Mouse (Mus musculus) intestine, postnatal 0 days (tissue): ENCODE results near the gene Ggcx. TPM values are rescaled to one million over a fixed set of nuclear protein-coding genes. Genes with fewer than 3 reads are reported as not detected.
A peak's percentile ranks its signal among the peaks of the same experiment; 100 is the strongest.

Source experiments
- ATAC-seq: fragments of 200-750 bp; cut with Nextera tagmentation; 2 replicates; pipeline ENCODE4 v1.8.0; 2017; ENCODE audit warnings: mild to moderate bottlenecking, moderate TSS enrichment, moderate library complexity
- H3K27ac ChIP-seq: fragments of 300-500 bp; sonication (generic); 2 replicates; pipeline ENCODE4 v1.5.1; 2014; ENCODE audit warnings: mild to moderate bottlenecking, low read depth, low read length, moderate library complexity
- H3K27me3 ChIP-seq: fragments of 300-500 bp; sonication (generic); replicated peaks from 2 replicates; pipeline ENCODE4 v1.6.1; 2014; ENCODE audit warnings: low read length, mixed read lengths; ENCODE audit not compliant: control insufficient read depth, insufficient read depth
- H3K36me3 ChIP-seq: fragments of 300-500 bp; sonication (generic); 2 replicates; pipeline ENCODE4 v1.6.1; 2014; ENCODE audit warnings: mild to moderate bottlenecking, moderate library complexity; ENCODE audit not compliant: control insufficient read depth, insufficient read depth
- H3K4me1 ChIP-seq: fragments of 300-500 bp; sonication (generic); replicated peaks from 2 replicates; pipeline ENCODE4 v1.6.1; 2014; ENCODE audit warnings: antibody characterized with exemption, low read length, mixed read lengths; ENCODE audit not compliant: control insufficient read depth, insufficient read depth
- H3K4me2 ChIP-seq: fragments of 300-500 bp; sonication (generic); replicated peaks from 2 replicates; pipeline ENCODE4 v1.6.1; 2014; ENCODE audit warnings: low read depth, mild to moderate bottlenecking, moderate library complexity
- H3K4me3 ChIP-seq: fragments of 300-500 bp; sonication (generic); 2 replicates; pipeline ENCODE4 v1.5.1; 2014; ENCODE audit warnings: low read depth, low read length
- H3K9ac ChIP-seq: fragments of 300-500 bp; sonication (generic); 2 replicates; pipeline ENCODE4 v1.6.1; 2014; ENCODE audit warnings: mild to moderate bottlenecking, low read depth, low read length
- H3K9me3 ChIP-seq: fragments of 300-500 bp; sonication (generic); 2 replicates; pipeline ENCODE4 v1.6.1; 2016; ENCODE audit warnings: mixed run types; ENCODE audit not compliant: control insufficient read depth
- CTCF ChIP-seq: sonication (generic); IDR thresholded peaks from 2 replicates; pipeline ENCODE4 v1.5.1; 2016; ENCODE audit warnings: low read depth, mild to moderate bottlenecking, control low read depth, antibody characterized with exemption, moderate library complexity
- WGBS: fragments of 180-500 bp; shearing (Covaris S2); extraction: QIAGEN DNeasy Blood & Tissue Kit; methylation state at CpG from one replicate; pipeline ENCODE4 v1.1.7; 2014; 5-methylcytosine and 5-hydroxymethylcytosine counted together
- polyA plus RNA-seq: library from polyadenylated mRNA; unstranded; fragments of >200 nt; fragmentation: Nextera tagmentation; extraction: Ambion mirVana; gene quantifications from 2 replicates; pipeline ENCODE4 v1.2.1, GENCODE M21; 2015

Gene Ggcx
- polyA plus RNA-seq = 6.2 and 6.8 TPM in 2 replicates

DNA sequence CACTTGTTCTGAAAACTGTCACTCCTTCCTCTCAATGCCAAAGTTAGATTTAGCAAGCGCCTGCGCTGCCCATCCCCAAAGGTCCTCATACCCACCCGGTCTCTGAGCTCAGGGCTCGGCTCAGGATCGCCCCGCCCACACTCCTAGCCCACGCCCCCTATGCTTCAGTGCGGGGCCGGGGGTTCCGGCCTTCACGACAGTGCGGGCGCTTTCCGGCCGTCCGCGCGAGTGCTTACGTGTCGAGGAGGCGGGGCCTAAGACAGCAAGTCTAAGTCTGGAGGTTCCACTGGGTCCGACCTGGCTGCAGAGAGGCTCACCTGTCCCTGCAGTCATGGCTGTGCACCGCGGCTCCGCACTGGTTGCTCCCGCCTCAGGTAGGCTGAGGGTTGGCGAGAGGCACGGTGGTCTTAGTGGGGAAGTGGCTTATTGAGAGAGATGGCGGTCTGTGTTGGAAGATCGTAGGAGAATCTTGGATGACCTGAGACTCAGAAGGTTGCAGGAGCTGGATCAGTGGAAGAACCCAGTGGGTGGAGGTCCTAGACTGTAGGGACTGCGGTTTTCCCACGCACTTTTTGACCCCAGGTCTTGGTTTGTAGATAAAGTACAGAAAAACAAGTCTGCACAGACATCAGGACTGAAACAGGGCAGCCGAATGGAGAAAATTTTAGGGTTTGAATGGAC lies at the start of gene Ggcx:
Gene Ggcx (plus strand): TSS at position 233 of the 681 bp plus-strand sequence.
- peak within 1 kb of the TSS; percentile 77 for H3K4me2 ChIP-seq
- H3K9ac ChIP-seq = peak within 1 kb of the TSS; percentile 79
- WGBS = 1% methylated on average over 33 of the region's 33 CpGs
- ATAC-seq = peak; percentile 96
- peak within 1 kb of the TSS; percentile 60; the same call in 1 of the 2 replicates for H3K27ac ChIP-seq
- no peaks in the 10 kb centered on the region for H3K9me3 ChIP-seq
- H3K36me3 ChIP-seq = peaks cover 15% of the 10 kb centered on the region
- H3K4me3 ChIP-seq = peak within 1 kb of the TSS; percentile 78
- peak; percentile 33; the same call in 1 of the 2 replicates for TF ChIP-seq CTCF
- peaks cover 7% of the 10 kb centered on the region; the same call in 1 of the 2 replicates for H3K4me1 ChIP-seq
- no peaks in the 10 kb centered on the region for H3K27me3 ChIP-seq

DNA sequence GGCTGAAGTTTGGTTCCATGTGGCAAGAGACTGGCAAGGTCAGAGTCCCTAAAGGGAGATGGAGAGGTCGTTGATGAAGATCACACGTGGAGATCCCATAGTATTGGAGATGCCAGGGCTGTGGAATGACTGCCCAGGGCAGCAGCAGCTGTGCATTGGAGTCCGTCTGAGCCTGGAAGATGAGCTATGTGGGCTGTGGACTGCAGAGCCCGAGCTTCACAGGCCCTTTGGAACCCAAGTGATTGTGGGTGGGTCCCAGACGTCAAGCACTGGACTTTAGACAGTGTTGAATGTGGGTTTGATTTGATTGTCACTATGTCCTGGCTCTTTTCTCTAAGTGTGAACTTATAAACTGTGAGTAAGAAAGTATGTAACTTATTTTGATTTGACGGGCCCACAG lies 49.1 kb upstream of the Ggcx start:
- H3K36me3 ChIP-seq = no peaks in the 10 kb centered on the region; the same call in 1 of the 2 replicates
- TF ChIP-seq CTCF = no peak
- no peak overlapping the region for H3K4me3 ChIP-seq
- no peaks in the 10 kb centered on the region for H3K9me3 ChIP-seq
- H3K4me1 ChIP-seq = peaks cover 5% of the 10 kb centered on the region; the same call in 1 of the 2 replicates
- no peaks in the 10 kb centered on the region for H3K27me3 ChIP-seq
- H3K27ac ChIP-seq = no peak overlapping the region
- H3K9ac ChIP-seq = no peak overlapping the region
- H3K4me2 ChIP-seq = no peak overlapping the region
- WGBS = 48% methylated on average over 6 of the region's 6 CpGs
- no peak for ATAC-seq

DNA sequence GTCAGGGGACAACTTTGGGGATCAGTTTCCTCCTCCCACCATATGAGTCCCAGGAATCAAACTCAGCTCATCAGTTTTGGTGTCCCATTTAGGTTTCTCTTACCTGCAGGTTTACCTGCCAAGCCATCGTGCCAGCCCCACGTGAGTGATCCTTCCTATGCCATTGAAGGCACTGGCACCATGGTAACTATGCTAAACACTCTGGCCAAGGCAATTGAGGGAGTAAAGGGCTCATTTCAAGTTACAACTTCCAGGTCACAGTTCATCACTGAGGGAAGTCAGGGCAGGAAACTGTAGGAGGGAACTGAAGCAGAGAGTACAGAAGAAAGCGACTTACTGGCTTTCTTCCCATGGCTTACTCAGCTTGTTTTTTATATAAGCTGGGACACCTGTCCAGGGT lies 47.8 kb upstream of the Ggcx start:
- 63% methylated on average over 3 of the region's 3 CpGs for WGBS
- Histone ChIP-seq H3K9me3 (no peaks in the 10 kb centered on the region), H3K4me3 (no peak overlapping the region), H3K9ac (no peak overlapping the region), H3K27me3 (no peaks in the 10 kb centered on the region), H3K4me2 (no peak overlapping the region), H3K36me3 (no peaks in the 10 kb centered on the region), H3K4me1 (no peaks in the 10 kb centered on the region; the same call in 1 of the 2 replicates), H3K27ac (no peak overlapping the region)
- no peak for ATAC-seq
- no peak for TF ChIP-seq CTCF

DNA sequence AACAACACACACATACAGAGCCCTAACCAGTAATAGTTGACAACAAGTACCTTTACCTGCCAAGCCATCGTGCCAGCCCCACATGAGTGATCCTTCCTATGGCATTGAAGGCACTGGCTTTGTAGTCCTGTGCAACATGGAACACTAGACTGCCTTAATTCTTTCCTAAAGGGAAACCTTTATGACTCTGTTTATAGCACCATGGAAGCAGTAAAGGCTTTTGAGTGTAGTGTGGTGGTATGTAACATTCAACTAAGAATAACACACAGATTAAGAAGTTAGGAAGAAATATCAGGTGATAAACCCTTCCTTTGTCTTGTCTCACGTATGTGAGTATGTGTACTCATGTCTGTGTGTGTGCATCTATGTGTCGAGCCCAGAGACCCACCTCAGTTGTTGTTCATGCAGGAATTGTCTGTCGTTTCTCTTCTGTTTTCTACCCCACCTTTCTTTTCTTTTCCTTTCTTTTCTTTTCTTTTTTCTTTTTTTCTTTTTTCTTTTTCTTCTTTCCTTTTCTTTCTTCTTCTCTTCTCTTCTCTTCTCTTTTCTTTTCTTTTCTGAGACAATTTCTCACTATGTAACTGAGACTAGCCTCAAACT lies 47.2 kb upstream of the Ggcx start, which contains the start of gene Rnf181:
Gene Rnf181 (minus strand): TSS at position 113 of the 600 bp plus-strand sequence.
- no peak for TF ChIP-seq CTCF
- H3K4me2 ChIP-seq = no peak within 1 kb of the TSS
- no peak within 1 kb of the TSS for H3K27ac ChIP-seq
- H3K9me3 ChIP-seq = no peaks in the 10 kb centered on the region
- no peak within 1 kb of the TSS for H3K9ac ChIP-seq
- no peak for ATAC-seq
- no peak within 1 kb of the TSS for H3K4me3 ChIP-seq
- WGBS = 80% methylated on average over 4 of the region's 4 CpGs
- no peaks in the 10 kb centered on the region for H3K27me3 ChIP-seq
- no peaks in the 10 kb centered on the region for H3K4me1 ChIP-seq
- H3K36me3 ChIP-seq = no peaks in the 10 kb centered on the region

DNA sequence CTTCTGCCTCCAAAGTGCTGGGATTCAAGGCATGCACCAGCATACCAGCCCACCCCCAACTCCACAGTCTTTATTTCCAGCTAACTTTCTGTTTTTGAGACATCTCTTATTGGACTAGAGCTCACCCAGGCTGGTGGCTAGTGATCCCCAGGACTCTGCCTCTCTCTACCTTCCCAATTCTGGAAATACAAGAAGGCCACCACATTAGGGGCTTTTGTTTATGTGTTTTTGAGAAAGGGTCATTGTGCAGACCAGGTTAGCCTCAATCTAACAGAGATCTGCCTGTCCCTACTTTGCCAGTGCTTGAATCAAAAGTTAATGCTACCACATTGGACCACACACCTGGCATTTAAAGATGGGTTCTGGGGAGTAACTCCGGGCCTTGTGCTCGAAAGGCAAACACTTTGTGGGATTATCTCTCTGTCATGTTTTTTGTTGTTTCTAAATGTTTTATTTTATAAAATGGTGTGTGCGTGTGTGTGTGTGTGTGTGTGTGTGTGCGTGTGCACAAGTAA lies 46.6 kb upstream of the Ggcx start:
- no peaks in the 10 kb centered on the region for H3K27me3 ChIP-seq
- WGBS = 78% methylated on average over 4 of the region's 4 CpGs
- H3K9me3 ChIP-seq = no peaks in the 10 kb centered on the region
- no peak overlapping the region for H3K4me2 ChIP-seq
- no peaks in the 10 kb centered on the region for H3K36me3 ChIP-seq
- ATAC-seq = no peak
- H3K4me1 ChIP-seq = no peaks in the 10 kb centered on the region
- no peak for TF ChIP-seq CTCF
- H3K27ac ChIP-seq = no peak overlapping the region
- H3K4me3 ChIP-seq = no peak overlapping the region
- no peak overlapping the region for H3K9ac ChIP-seq

DNA sequence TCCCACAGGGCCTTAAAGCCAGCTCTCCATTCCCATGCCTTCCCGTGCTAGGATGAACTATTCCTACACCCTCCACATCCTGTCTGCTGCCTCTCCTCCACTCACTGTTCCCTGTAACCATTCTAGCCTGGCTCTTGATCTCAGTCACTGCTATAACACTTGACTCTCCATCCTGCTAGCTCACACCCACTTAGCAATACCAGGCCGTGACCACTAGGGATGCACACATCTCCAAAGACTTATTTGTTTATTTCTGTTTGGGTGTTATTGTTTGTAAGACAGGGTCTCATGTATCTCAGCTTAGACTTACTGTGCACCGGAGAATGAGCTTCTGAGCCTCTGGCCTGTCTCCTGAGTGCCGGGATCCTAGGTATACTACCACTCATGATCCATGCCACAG lies 44.6 kb upstream of the Ggcx start:
- no peak overlapping the region for H3K4me2 ChIP-seq
- no peaks in the 10 kb centered on the region for H3K9me3 ChIP-seq
- no peak overlapping the region for H3K27ac ChIP-seq
- peak; percentile 43 for TF ChIP-seq CTCF
- no peak for ATAC-seq
- no peak overlapping the region for H3K9ac ChIP-seq
- 85% methylated on average over 4 of the region's 4 CpGs for WGBS
- no peaks in the 10 kb centered on the region for H3K36me3 ChIP-seq
- H3K4me3 ChIP-seq = no peak overlapping the region
- 0 out of 2 replicates have a peak, but pooled peaks cover 3% of the 10 kb centered on the region for H3K4me1 ChIP-seq
- H3K27me3 ChIP-seq = no peaks in the 10 kb centered on the region
